Mouse (Mus musculus) testis, postnatal 14 days (tissue): Measurements from ENCODE around the gene Dtnb.
A peak's percentile ranks its signal among the peaks of the same experiment; 100 is the strongest.

Source experiments
- DNase-seq: peaks from one replicate; pipeline ENCODE4 v3.0.0; 2021; ENCODE audit warnings: low spot score

Gene Dtnb

GRCm38 (mm10) chr12:3806703-3807547, 234.7 kb downstream of the Dtnb start:
- peak; percentile 65 for DNase-seq

- peak; percentile 80 for DNase-seq
Measured at GRCm38 (mm10) chr12:3807548-3808395, 235.6 kb downstream of the Dtnb start.

- peak; percentile 70 for DNase-seq
Measured at GRCm38 (mm10) chr12:3808396-3808981, 236.3 kb downstream of the Dtnb start.

- no peak for DNase-seq
Measured at GRCm38 (mm10) chr12:3809520-3810180, 237.5 kb downstream of the Dtnb start.

- no peak for DNase-seq
Measured at GRCm38 (mm10) chr12:3810455-3810854, 238.3 kb downstream of the Dtnb start.

GRCm38 (mm10) chr12:3811596-3811995, 239.4 kb downstream of the Dtnb start:
- DNase-seq: no peak

GRCm38 (mm10) chr12:3812251-3812650, 240.1 kb downstream of the Dtnb start:
- DNase-seq: no peak

- no peak for DNase-seq
Measured at GRCm38 (mm10) chr12:3813138-3813537, 241.0 kb downstream of the Dtnb start.

- no peak for DNase-seq
Measured at GRCm38 (mm10) chr12:3815386-3815785, 243.2 kb downstream of the Dtnb start.

GRCm38 (mm10) chr12:3817033-3817432, 244.9 kb downstream of the Dtnb start:
- DNase-seq: no peak

GRCm38 (mm10) chr12:3817566-3817965, 245.4 kb downstream of the Dtnb start:
- peak; percentile 58 for DNase-seq

GRCm38 (mm10) chr12:3819899-3820298, 247.7 kb downstream of the Dtnb start:
- DNase-seq: no peak

- DNase-seq: no peak
Measured at GRCm38 (mm10) chr12:3823408-3823807, 251.2 kb downstream of the Dtnb start.

- DNase-seq: no peak
Measured at GRCm38 (mm10) chr12:3824906-3825713, 252.9 kb downstream of the Dtnb start.

GRCm38 (mm10) chr12:3825714-3826080, 253.5 kb downstream of the Dtnb start:
- DNase-seq: no peak

- no peak for DNase-seq
Measured at GRCm38 (mm10) chr12:3827771-3828170, 255.6 kb downstream of the Dtnb start.
